Mouse (Mus musculus) mature B cell (primary cell): ENCODE data around the gene Ism1.

ENCODE experiments used
- in situ Hi-C: fragments of 300-500 bp; cut with MboI; formaldehyde crosslinking; loops from 2 replicates; pipeline ENCODE4 v1.14.3; 2019

The Ism1 gene

GRCm38 (mm10) chr2:139714206-139714605 lies 36.2 kb downstream of the Ism1 start:
- in situ Hi-C loops: no loop called here

- in situ Hi-C loops: no loop called here
Measured at GRCm38 (mm10) chr2:139717772-139718171, 39.8 kb downstream of the Ism1 start.

GRCm38 (mm10) chr2:139722700-139723099 lies 44.7 kb downstream of the Ism1 start:
- in situ Hi-C loops: no loop called here

DNA sequence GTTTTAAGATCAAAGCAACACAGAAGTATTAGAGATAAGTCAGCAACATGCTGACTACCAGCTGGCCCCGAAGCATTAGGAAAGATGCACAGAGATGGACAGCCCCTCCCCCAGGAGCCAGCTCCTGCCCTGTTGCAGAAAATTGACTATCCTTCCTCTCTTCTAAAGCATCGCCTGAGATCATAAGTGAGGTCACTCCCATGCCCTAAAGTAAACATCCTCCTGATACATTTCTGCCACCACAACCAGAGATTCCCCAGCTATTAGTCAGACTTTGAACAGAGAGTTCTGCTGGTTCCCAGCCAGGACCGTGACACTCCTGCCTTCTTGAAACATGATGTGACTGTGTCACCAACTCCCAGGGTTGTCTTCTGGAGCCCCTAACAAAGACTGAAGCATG lies 45.3 kb downstream of the Ism1 start:
- in situ Hi-C loops: no loop called here

GRCm38 (mm10) chr2:139724202-139724838 lies 46.3 kb downstream of the Ism1 start:
- in situ Hi-C loops: no loop called here

- in situ Hi-C loops: no loop called here
Measured at GRCm38 (mm10) chr2:139725328-139725727, 47.4 kb downstream of the Ism1 start.

- in situ Hi-C loops: no loop called here
Measured at GRCm38 (mm10) chr2:139728060-139728459, 50.1 kb downstream of the Ism1 start.

GRCm38 (mm10) chr2:139729377-139729776 lies 51.4 kb downstream of the Ism1 start:
- in situ Hi-C loops: no loop called here

- in situ Hi-C loops: no loop called here
Measured at GRCm38 (mm10) chr2:139742381-139742780, 64.4 kb downstream of the Ism1 start.

- in situ Hi-C loops: no loop called here
Measured at GRCm38 (mm10) chr2:139757021-139757420, 79.0 kb downstream of the Ism1 start.

DNA sequence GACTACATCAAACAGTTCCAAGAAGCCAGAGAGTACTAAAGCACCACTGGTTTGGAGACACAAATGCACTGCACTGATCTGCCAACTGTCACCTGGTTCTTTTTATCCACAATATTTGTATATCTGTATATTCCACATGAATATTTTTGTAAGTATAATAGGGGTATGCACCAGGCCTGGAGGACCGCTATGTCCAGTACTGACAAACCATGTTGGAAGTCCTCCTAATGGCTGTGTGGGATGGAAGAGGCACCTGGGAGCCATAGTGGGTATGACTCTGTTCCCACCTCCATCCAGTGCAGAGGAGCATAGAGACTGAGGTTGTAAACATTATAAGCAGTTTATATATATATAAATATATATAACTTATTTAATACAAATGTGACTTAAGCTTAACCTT lies 79.5 kb downstream of the Ism1 start:
- in situ Hi-C loops: no loop called here

- in situ Hi-C loops: no loop called here
Measured at GRCm38 (mm10) chr2:139764355-139764754, 86.4 kb downstream of the Ism1 start.

GRCm38 (mm10) chr2:139774949-139775570 lies 97.1 kb downstream of the Ism1 start:
- in situ Hi-C loops: no loop called here

GRCm38 (mm10) chr2:139776644-139777043 lies 98.7 kb downstream of the Ism1 start:
- in situ Hi-C loops: no loop called here

GRCm38 (mm10) chr2:139778283-139778682 lies 100.3 kb downstream of the Ism1 start:
- in situ Hi-C loops: no loop called here

- in situ Hi-C loops: no loop called here
Measured at GRCm38 (mm10) chr2:139783318-139783850, 105.4 kb downstream of the Ism1 start.

- in situ Hi-C loops: no loop called here
Measured at GRCm38 (mm10) chr2:139784465-139784864, 106.5 kb downstream of the Ism1 start.

GRCm38 (mm10) chr2:139784946-139785345 lies 107.0 kb downstream of the Ism1 start:
- in situ Hi-C loops: no loop called here

GRCm38 (mm10) chr2:139788658-139789057 lies 110.7 kb downstream of the Ism1 start:
- in situ Hi-C loops: no loop called here

- in situ Hi-C loops: no loop called here
Measured at GRCm38 (mm10) chr2:139792345-139793120, 114.6 kb downstream of the Ism1 start.

DNA sequence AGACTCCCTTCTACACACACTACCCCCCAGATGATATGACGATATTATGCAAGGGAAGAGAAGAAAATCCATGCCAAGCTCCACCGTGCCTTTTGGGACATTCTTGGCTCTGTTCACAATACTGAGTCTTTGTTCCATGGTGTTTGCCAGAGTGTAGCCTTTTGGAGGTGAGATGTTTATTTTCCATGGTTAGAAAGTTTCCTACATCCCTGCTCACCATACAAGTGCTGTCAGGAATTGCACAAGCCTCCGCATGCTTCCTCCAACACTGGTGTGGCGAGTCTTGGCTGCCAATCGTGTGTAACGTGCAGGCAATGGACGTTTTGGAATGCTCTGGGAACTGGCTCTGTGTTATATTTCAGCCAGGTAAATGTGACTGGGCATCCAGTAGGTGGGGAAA lies 126.1 kb downstream of the Ism1 start:
- in situ Hi-C loops: no loop called here

- in situ Hi-C loops: no loop called here
Measured at GRCm38 (mm10) chr2:139807887-139808286, 129.9 kb downstream of the Ism1 start.
